Mouse (Mus musculus): ENCODE results near the gene Asgr1. TPM values are rescaled to one million over a fixed set of nuclear protein-coding genes. Genes with fewer than 3 reads are reported as not detected.
"Not testable (repeated sequence)": the region's sequence is repeated elsewhere in the genome, so short reads cannot be mapped to it uniquely, and the experiment has no call there.

Asgr1 gene
- total RNA-seq, 4 experiments from 2014 or later: 0.79 to 3.0 (median 0.90) TPM

DNA sequence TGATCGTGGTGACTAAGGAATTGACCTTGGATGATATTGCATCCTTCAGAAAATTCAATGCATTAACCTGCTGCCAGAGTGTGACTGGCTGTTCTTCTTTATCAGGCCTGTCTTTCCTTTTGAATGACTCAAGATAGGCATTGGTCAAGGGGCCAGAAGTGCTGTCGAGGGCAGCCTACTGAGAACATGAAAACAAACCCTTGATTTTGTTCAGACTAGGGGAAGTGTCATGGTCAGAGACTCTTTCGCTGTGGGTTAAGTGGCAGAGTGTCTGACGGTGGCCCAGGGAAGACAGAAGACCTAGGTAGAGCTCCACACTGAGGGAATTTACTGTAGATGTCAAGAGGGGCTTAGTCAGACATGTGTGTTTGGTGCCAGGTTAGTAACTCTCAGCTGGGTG is 12.8 kb downstream of the Asgr1 start:
- DNase-seq (ENCODE audit: low spot score in 2 of 2): no peak

- no peak for DNase-seq (ENCODE audit: low spot score in 2 of 2)
These were observed 14.4 kb downstream of the Asgr1 start for GRCm38 (mm10) chr11:70068245-70068644.

DNA sequence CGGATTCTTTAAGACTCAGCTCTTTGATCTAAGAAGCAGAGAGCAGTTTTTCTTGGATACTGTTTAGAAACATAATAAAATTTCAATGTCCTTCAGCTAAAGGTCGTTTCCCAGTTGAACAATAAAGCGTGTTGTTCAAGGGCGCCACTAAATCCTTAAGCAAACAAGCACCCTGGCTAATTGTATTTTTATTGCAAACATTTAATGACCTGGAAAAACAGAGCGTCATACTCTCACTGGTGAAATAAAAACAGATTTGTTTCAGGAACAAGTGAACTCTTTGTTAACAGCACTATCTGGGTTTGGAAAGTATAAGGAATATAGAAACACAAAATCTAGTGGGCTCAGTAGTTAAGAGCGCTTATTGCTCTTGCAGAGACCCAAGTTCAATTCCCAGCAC is 16.2 kb downstream of the Asgr1 start:
- DNase-seq (ENCODE audit: low spot score in 2 of 2): no peak

DNA sequence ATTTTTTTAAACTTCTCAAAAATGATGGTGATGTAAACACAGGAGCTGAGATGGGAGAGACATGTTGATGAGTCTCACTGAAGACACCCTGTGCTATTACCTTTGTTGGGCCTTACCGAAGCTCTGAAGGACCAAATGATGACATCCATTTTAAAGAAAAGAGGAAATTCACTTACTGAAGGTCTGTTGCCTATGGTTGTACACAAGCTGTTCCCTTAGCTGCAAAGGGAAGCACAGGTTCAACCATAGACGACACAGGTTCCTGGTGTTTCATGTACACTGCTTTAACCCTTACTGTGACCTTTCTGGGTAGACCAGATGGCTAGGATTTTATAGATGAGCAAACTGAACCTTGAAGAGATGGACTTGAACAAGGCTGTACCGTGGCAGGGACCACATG is 16.7 kb downstream of the Asgr1 start:
- DNase-seq (ENCODE audit: low spot score in 2 of 2): not testable (repeated sequence)

DNA sequence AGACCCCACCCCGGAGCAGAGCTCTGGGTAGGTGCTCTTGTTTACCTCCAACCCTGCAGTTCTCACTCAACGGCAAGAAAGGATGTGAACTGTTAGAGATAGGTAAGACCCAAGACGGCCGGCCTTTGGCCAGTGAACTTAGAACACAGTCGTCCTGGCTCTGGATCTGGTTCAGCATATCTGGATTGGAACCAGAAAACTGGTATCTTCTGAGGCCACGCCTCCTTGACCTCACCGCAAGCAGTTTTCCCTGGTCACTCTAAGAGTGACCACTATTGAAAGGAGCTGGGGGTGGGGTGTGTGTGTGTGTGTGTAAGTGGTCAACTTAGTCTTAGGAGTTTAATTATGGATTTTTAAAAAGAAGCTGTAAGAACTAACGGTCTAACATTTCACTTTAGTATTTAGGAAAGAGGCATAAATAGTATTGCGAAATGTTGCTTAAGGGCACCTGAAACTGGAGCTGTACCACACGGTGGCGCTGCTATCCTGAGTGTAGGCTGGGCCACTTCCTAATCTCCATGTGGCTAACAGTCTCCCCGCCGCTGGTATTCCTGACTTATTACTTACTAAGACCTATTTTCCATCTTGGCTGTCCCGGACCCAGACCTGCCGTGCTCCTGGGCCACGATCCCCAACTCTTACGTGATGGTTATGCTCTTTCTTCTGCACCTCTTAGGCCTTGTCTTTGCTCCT is 20.6 kb downstream of the Asgr1 start:
- DNase-seq (ENCODE audit: low spot score in 2 of 2): peak in 1 of 2 experiments; percentile 81

DNA sequence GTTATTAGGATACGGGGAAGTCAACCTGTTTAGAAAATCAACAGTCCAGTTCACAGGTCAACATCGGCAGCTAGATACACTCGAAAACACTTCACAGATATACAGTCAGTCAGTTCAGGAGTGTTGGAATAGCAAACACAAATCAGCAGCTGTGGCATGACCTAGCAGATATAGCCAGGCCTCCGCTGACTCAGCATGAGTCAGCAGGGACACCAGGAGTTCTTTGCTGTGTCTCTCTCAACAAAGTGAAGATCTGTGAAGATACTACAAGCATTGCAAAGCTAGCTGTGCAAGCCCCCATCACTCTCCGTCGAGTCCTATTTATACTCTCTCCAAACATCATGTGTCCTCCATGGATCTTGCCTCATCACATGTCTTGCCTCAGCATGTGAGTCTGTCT is 21.7 kb downstream of the Asgr1 start:
- DNase-seq (ENCODE audit: low spot score in 2 of 2): no peak

DNA sequence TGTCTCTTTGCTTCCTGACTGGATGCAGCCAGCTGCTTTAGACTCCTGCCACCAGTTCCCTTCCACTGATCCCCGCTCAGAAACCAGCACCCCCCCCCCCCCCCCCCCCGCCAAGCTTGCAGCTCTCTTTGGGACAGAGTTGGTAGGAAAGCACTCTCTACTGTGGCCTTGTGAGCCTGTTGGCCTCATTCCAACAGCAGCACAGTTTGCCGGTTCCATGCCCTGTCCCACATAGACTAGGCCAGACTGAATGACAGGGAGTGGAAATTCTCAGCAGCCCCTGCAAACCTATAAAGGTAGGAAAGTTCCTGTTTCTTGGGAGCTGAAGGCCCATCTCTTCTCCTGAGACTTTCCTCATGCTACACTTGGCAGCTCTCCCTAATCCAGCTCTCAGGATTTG is 23.6 kb downstream of the Asgr1 start:
- no peak for DNase-seq (ENCODE audit: low spot score in 2 of 2)

GRCm38 (mm10) chr11:70079175-70079574 is 25.3 kb downstream of the Asgr1 start:
- no peak for DNase-seq (ENCODE audit: low spot score in 2 of 2)

DNA sequence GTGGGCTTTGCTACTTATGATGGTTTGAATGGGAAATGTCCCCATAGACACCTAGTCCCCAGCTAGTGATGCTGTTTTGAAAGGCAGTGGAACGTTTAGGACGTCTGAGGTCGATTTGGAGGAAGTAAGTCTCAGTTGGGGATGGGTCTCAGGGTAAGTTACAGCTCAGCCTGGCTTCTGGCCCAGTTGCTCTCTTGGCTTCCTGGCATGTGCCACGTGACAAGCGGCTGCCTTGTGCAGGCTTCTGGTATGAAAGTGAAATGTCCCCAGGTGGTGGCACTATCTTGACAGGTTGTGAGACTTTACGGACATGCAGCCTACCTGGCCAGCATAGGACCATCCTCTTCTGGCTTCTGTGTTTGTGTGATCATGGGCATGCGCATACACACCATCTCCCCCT is 26.0 kb downstream of the Asgr1 start:
- DNase-seq (ENCODE audit: low spot score in 2 of 2): no peak

DNA sequence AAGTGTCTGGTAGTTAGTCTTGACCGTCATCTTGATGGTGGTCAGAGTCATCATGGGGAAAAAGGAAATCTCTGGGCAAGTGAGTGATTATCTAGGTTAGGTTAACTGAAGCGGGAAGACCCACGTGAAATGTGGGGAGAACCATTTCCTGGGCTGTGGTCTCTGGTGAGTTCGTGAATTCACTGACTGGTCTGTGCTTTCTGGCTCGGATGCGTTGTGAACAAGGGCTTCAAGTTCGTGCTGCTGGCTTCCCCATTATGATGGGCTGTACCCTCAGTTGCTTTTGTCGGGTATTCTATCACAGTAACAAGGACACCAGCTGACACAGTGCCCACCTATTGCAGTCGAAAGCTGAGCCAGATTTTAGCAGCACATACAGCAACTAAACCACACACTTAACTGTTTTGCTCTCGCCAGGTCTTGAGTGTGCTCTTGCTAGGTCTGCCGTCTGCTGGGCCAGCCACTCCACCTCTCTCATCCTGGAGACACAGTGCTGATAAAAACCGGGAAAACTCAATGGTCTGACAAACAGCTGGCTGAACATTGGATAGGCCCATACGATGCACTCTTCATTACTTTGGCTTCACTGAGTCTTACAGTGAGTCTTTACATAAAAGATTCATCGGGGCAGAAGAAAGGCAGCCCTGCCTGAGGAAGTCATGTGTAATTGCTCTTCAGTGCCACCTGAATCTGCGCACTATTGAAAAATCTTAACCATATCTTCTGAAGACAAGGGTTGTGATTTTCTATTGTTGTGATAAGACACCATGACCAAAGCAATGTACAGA is 27.1 kb downstream of the Asgr1 start:
- no peak for DNase-seq (ENCODE audit: low spot score in 2 of 2)

DNA sequence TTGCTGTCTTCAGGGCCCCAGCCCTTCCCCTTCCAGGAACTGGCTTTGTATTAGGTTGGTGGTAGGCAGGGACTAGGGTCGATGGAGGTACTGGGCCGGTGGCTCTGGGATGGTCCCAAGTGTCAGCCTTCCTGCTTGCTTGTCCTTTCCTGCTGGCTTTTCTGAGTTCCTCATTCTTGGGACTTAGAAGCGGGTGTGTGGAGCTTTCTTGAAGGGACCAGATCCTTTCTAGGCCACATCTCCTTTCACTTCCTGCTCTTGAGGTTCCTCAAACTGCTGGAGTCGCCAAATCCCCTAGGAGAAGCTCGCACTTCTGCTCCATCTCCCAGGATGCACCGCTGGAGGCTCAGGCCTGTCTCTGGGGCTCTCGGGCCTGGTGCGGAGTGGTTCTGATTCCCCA is 30.7 kb downstream of the Asgr1 start:
- DNase-seq (ENCODE audit: low spot score in 2 of 2): no peak

- no peak for DNase-seq (ENCODE audit: low spot score in 2 of 2)
These were observed 38.3 kb downstream of the Asgr1 start, which contains the start of gene Asgr2 for GRCm38 (mm10) chr11:70091986-70092783. Asgr2 (plus strand) TSS chr11:70092644.

GRCm38 (mm10) chr11:70097396-70097795 is 43.5 kb downstream of the Asgr1 start:
- DNase-seq (ENCODE audit: low spot score in 2 of 2): no peak

GRCm38 (mm10) chr11:70099102-70099501 is 45.2 kb downstream of the Asgr1 start:
- no peak for DNase-seq (ENCODE audit: low spot score in 2 of 2)

DNA sequence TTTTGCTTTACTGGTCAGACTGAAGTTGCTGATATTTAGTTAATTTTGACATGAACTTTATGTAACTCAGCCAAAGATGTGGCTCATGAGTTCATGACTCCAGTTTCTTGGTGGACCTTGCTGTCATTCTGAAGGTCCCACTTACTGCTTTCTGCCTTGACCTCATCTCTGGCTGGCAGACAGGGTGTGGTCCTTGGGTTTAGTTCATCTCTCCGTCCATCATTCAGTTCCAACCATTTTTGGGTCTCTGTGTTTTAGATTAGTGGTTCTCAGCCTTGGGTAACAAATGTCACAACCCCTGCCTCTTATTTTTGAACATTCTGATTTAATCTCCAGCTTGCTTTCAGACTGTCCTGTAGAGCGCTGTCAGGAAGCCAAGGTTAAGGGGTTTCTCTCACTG is 45.9 kb downstream of the Asgr1 start:
- no peak for DNase-seq (ENCODE audit: low spot score in 2 of 2)

DNA sequence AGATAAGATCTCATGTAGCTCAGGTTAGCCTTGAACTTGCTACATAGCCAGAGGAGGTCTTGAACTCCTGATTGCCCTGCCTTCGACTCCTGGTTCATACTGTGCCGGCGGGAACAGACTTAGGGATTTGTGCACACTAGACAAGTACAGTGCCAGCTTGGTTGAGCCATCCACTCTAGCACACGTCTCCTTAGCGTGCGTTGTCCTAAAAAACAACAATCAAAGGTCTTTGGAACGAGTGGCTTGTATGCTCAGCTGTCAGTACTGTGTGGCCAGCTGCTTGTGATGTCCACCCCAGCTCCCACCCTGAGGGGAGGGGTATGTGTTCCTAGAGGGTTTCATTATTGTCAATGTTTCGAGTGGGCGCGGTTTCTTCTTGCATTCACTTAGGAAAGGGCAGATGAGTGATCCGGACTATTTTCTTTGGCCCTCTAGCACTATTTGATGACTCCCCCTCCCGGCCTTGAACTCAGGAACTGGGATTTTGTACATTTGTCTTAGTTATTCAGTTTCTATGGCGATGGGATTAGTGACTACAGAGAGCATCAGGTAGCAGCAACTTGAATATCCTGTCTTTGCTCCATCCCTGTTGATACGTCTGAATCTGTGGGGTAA is 49.9 kb downstream of the Asgr1 start:
- DNase-seq (ENCODE audit: low spot score in 2 of 2): no peak

DNA sequence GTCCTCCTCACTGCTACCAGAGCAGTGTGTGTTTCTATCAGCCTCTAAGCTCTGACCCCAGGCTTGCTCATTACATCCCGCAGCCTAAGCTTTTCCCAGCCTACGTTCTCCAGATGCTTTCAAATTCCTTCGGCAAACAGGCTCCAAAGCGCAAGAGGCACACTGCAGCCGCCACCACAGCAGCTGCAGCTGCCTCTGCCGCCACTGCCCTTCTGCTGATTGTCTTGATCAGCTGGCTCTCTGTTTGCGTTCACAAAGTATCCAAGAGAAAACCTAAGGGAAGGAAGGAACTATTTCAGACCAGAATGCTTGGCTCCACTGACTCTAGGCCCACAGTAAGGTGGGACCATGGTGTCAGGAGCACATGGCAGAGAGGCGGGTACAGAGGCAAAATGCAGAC is 53.2 kb downstream of the Asgr1 start:
- DNase-seq (ENCODE audit: low spot score in 2 of 2): no peak
